Mouse (Mus musculus): ENCODE measurements around the gene Cenps. TPM values are rescaled to one million over a fixed set of nuclear protein-coding genes. Genes with fewer than 3 reads are reported as not detected.
"Not testable (repeated sequence)": the region's sequence is repeated elsewhere in the genome, so short reads cannot be mapped to it uniquely, and the experiment has no call there.

Cenps gene
- polyA plus RNA-seq, 1 experiment from 2014 or later: 23.2 TPM

GRCm38 (mm10) chr4:149100449-149100848 lies 37.0 kb downstream of the Cenps start:
- not testable (repeated sequence) for H3K27ac ChIP-seq; ATAC-seq; H3K9me3 ChIP-seq (replicated peaks); H3K4me3 ChIP-seq; H3K9ac ChIP-seq; H3K27me3 ChIP-seq (replicated peaks); H3K36me3 ChIP-seq
- Histone ChIP-seq H3K4me2 (peak overlapping the region; percentile 88), H3K4me1 (peaks cover 47% of the 10 kb centered on the region)
- WGBS (ENCODE audit: insufficient replicate concordance): 76% methylated on average over 12 of the region's 12 CpGs

- Histone ChIP-seq H3K9ac (peak within 1 kb of the TSS; percentile 92), H3K4me1 (peaks cover 40% of the 10 kb centered on the region), H3K4me3 (peak within 1 kb of the TSS; percentile 97), H3K27me3 (replicated peaks) (no peaks in the 10 kb centered on the region), H3K27ac (peak within 1 kb of the TSS; percentile 52), H3K36me3 (peaks cover 3% of the 10 kb centered on the region), H3K9me3 (replicated peaks) (no peaks in the 10 kb centered on the region), H3K4me2 (peak within 1 kb of the TSS; percentile 88)
- WGBS (ENCODE audit: insufficient replicate concordance): under 1% methylated on average over 50 of the region's 50 CpGs
- peak; percentile 75 for ATAC-seq
Measured at GRCm38 (mm10) chr4:149099369-149100017, 37.9 kb downstream of the Cenps start, which contains the start of gene Pex14. Gene Pex14 (minus strand): TSS chr4:149099876.

GRCm38 (mm10) chr4:149098571-149098970 lies 38.9 kb downstream of the Cenps start:
- peak overlapping the region; percentile 97 for H3K4me3 ChIP-seq
- no peak for ATAC-seq
- no peaks in the 10 kb centered on the region for H3K9me3 ChIP-seq (replicated peaks)
- no peaks in the 10 kb centered on the region for H3K27me3 ChIP-seq (replicated peaks)
- H3K4me2 ChIP-seq: peak overlapping the region; percentile 88
- peak overlapping the region; percentile 92 for H3K9ac ChIP-seq
- H3K36me3 ChIP-seq: peaks cover 11% of the 10 kb centered on the region
- H3K27ac ChIP-seq: peak overlapping the region; percentile 52
- H3K4me1 ChIP-seq: peaks cover 38% of the 10 kb centered on the region
- WGBS (ENCODE audit: insufficient replicate concordance): 8% methylated on average over 11 of the region's 11 CpGs

GRCm38 (mm10) chr4:149097956-149098355 lies 39.5 kb downstream of the Cenps start:
- 57% methylated on average over 3 of the region's 3 CpGs for WGBS (ENCODE audit: insufficient replicate concordance)
- no peaks in the 10 kb centered on the region for H3K27me3 ChIP-seq (replicated peaks)
- H3K4me2 ChIP-seq: peak overlapping the region; percentile 88
- no peak for ATAC-seq
- peaks cover 38% of the 10 kb centered on the region for H3K4me1 ChIP-seq
- peaks cover 16% of the 10 kb centered on the region for H3K36me3 ChIP-seq
- no peaks in the 10 kb centered on the region for H3K9me3 ChIP-seq (replicated peaks)
- no peak overlapping the region for H3K9ac ChIP-seq
- H3K27ac ChIP-seq: peak overlapping the region; percentile 52; the same call in 1 of the 2 replicates
- H3K4me3 ChIP-seq: peak overlapping the region; percentile 97

GRCm38 (mm10) chr4:149091364-149091763 lies 46.1 kb downstream of the Cenps start:
- WGBS (ENCODE audit: insufficient replicate concordance): 69% methylated on average over 8 of the region's 8 CpGs
- Histone ChIP-seq H3K36me3 (peaks cover 33% of the 10 kb centered on the region), H3K4me1 (peaks cover 24% of the 10 kb centered on the region), H3K4me3 (no peak overlapping the region), H3K9ac (no peak overlapping the region), H3K9me3 (replicated peaks) (no peaks in the 10 kb centered on the region), H3K27ac (no peak overlapping the region), H3K27me3 (replicated peaks) (no peaks in the 10 kb centered on the region), H3K4me2 (no peak overlapping the region)
- ATAC-seq: no peak

- H3K4me1 ChIP-seq: peaks cover 10% of the 10 kb centered on the region; the same call in 1 of the 2 replicates
- no peak overlapping the region for H3K4me2 ChIP-seq
- H3K36me3 ChIP-seq: peaks cover 4% of the 10 kb centered on the region; the same call in 1 of the 2 replicates
- H3K27me3 ChIP-seq (replicated peaks): no peaks in the 10 kb centered on the region
- no peak overlapping the region for H3K9ac ChIP-seq
- no peak overlapping the region for H3K4me3 ChIP-seq
- no peak overlapping the region for H3K27ac ChIP-seq
- no peak for ATAC-seq
- WGBS (ENCODE audit: insufficient replicate concordance): 75% methylated on average over 5 of the region's 5 CpGs
- H3K9me3 ChIP-seq (replicated peaks): no peaks in the 10 kb centered on the region
Measured at GRCm38 (mm10) chr4:149085381-149085780, 52.0 kb downstream of the Cenps start.

- WGBS (ENCODE audit: insufficient replicate concordance): 81% methylated on average over 17 of the region's 17 CpGs
- no peaks in the 10 kb centered on the region for H3K9me3 ChIP-seq (replicated peaks)
- 0 out of 2 replicates have a peak, but pooled peaks have one; percentile 49 for ATAC-seq
- no peak overlapping the region for H3K4me2 ChIP-seq
- H3K4me3 ChIP-seq: no peak overlapping the region
- no peaks in the 10 kb centered on the region for H3K27me3 ChIP-seq (replicated peaks)
- H3K4me1 ChIP-seq: peaks cover 17% of the 10 kb centered on the region
- H3K27ac ChIP-seq: no peak overlapping the region
- H3K36me3 ChIP-seq: peaks cover 3% of the 10 kb centered on the region; the same call in 1 of the 2 replicates
- no peak overlapping the region for H3K9ac ChIP-seq
Measured at GRCm38 (mm10) chr4:149081528-149081927, 55.9 kb downstream of the Cenps start.

GRCm38 (mm10) chr4:149080111-149080510 lies 57.3 kb downstream of the Cenps start:
- H3K27ac ChIP-seq: no peak overlapping the region
- H3K4me1 ChIP-seq: peaks cover 27% of the 10 kb centered on the region
- H3K36me3 ChIP-seq: peaks cover 10% of the 10 kb centered on the region
- no peaks in the 10 kb centered on the region for H3K9me3 ChIP-seq (replicated peaks)
- no peak overlapping the region for H3K4me2 ChIP-seq
- 80% methylated on average over 8 of the region's 8 CpGs for WGBS (ENCODE audit: insufficient replicate concordance)
- H3K27me3 ChIP-seq (replicated peaks): no peaks in the 10 kb centered on the region
- no peak overlapping the region for H3K9ac ChIP-seq
- ATAC-seq: no peak
- H3K4me3 ChIP-seq: no peak overlapping the region

GRCm38 (mm10) chr4:149079629-149080028 lies 57.8 kb downstream of the Cenps start:
- Histone ChIP-seq H3K36me3 (peaks cover 15% of the 10 kb centered on the region), H3K27ac (no peak overlapping the region), H3K4me1 (peaks cover 27% of the 10 kb centered on the region), H3K9me3 (replicated peaks) (no peaks in the 10 kb centered on the region), H3K9ac (no peak overlapping the region), H3K4me3 (no peak overlapping the region), H3K27me3 (replicated peaks) (no peaks in the 10 kb centered on the region), H3K4me2 (no peak overlapping the region)
- 66% methylated on average over 6 of the region's 6 CpGs for WGBS (ENCODE audit: insufficient replicate concordance)
- no peak for ATAC-seq

- Histone ChIP-seq H3K4me3 (no peak overlapping the region), H3K27ac (no peak overlapping the region), H3K4me1 (peaks cover 27% of the 10 kb centered on the region), H3K4me2 (no peak overlapping the region), H3K9ac (no peak overlapping the region), H3K27me3 (replicated peaks) (no peaks in the 10 kb centered on the region), H3K9me3 (replicated peaks) (no peaks in the 10 kb centered on the region), H3K36me3 (peaks cover 21% of the 10 kb centered on the region)
- WGBS (ENCODE audit: insufficient replicate concordance): 49% methylated on average over 4 of the region's 4 CpGs
- ATAC-seq: no peak
Measured at GRCm38 (mm10) chr4:149078261-149078660, 59.2 kb downstream of the Cenps start.

Data from liver, embryonic 12.5 days (tissue).